Mouse (Mus musculus) heart, embryonic 14.5 days (tissue): ENCODE measurements at regions not wholly inside any gene's neighbourhood (a gene's known extent, or its start where the extent isn't known, plus 50 kb on each side); places are given as distances from the start of the nearest gene placed in this dataset.

ENCODE experiments used
- ATAC-seq: fragments of 200-750 bp; cut with Nextera tagmentation; 2 replicates; pipeline ENCODE4 v1.8.0; 2017; ENCODE audit warnings: low read depth, moderate TSS enrichment; ENCODE audit not compliant: insufficient number of reproducible peaks, insufficient read depth, low FRiP score
- H3K27ac ChIP-seq, 2 experiments: fragments of 200-500 bp in 1 of 2; fragments of 300-500 bp in 1 of 2; sonication (generic) in 1 of 2; replicated peaks in 1 of 2; 2 replicates each; pipeline ENCODE4 v1.5.1; 2012 to 2014; ENCODE audit warnings: low read depth in 2 of 2, low read length in 2 of 2, control low read depth in 1 of 2, mild to moderate bottlenecking in 1 of 2, mixed read lengths in 1 of 2; ENCODE audit not compliant: control insufficient read depth in 1 of 2, insufficient read depth in 1 of 2
- H3K27me3 ChIP-seq: fragments of 300-500 bp; sonication (generic); 2 replicates; pipeline ENCODE4 v1.6.1; 2014; ENCODE audit warnings: mild to moderate bottlenecking, low read length, control low read depth; ENCODE audit not compliant: control insufficient read depth, insufficient read depth
- H3K36me3 ChIP-seq: fragments of 300-500 bp; sonication (generic); 2 replicates; pipeline ENCODE4 v1.6.1; 2014; ENCODE audit warnings: mild to moderate bottlenecking, control low read depth, low read length, mixed read lengths; ENCODE audit not compliant: control insufficient read depth, insufficient read depth
- H3K4me1 ChIP-seq, 2 experiments: fragments of 200-500 bp in 1 of 2; fragments of 300-500 bp in 1 of 2; sonication (generic) in 1 of 2; 2 replicates each; pipeline ENCODE4 v1.6.1; 2012 to 2014; ENCODE audit warnings: low read length in 2 of 2, control low read depth in 1 of 2, mixed read lengths in 1 of 2; ENCODE audit not compliant: control insufficient read depth in 2 of 2, insufficient read depth in 2 of 2
- H3K4me2 ChIP-seq: fragments of 300-500 bp; sonication (generic); 2 replicates; pipeline ENCODE4 v1.6.1; 2014; ENCODE audit warnings: mild to moderate bottlenecking, low read length
- H3K4me3 ChIP-seq, 2 experiments: fragments of 200-500 bp in 1 of 2; fragments of 300-500 bp in 1 of 2; sonication (generic) in 1 of 2; 2 replicates each; pipeline ENCODE4 v1.5.1; 2012 to 2014; ENCODE audit warnings: low read length in 2 of 2, mild to moderate bottlenecking in 2 of 2, control low read depth in 1 of 2, low read depth in 1 of 2, moderate library complexity in 1 of 2; ENCODE audit not compliant: control insufficient read depth in 1 of 2, insufficient read depth in 1 of 2
- H3K9ac ChIP-seq: fragments of 300-500 bp; sonication (generic); 2 replicates; pipeline ENCODE4 v1.6.1; 2014; ENCODE audit warnings: mild to moderate bottlenecking, low read length
- H3K9me3 ChIP-seq: fragments of 300-500 bp; sonication (generic); 2 replicates; pipeline ENCODE4 v1.6.1; 2016; ENCODE audit warnings: low read length, control low read depth; ENCODE audit not compliant: control insufficient read depth
- WGBS: fragments of 180-500 bp; shearing (Covaris S2); extraction: QIAGEN DNeasy Blood & Tissue Kit; methylation state at CpG from one replicate; pipeline ENCODE4 v1.1.7; 2014; 5-methylcytosine and 5-hydroxymethylcytosine counted together

- Histone ChIP-seq H3K9me3 (no peaks in the 10 kb centered on the region), H3K4me3 (no peak overlapping the region), H3K27ac (no peak overlapping the region), H3K4me2 (no peak overlapping the region), H3K27me3 (no peaks in the 10 kb centered on the region), H3K9ac (no peak overlapping the region), H3K36me3 (no peaks in the 10 kb centered on the region), H3K4me1 (no peaks in the 10 kb centered on the region; a peak in 1 of 4 replicates)
- no peak for ATAC-seq
Measured at GRCm38 (mm10) chr1:108572765-108573164, 983.0 kb downstream of the Serpinb8 start.

- Histone ChIP-seq H3K9ac (no peak overlapping the region), H3K4me1 (no peaks in the 10 kb centered on the region; a peak in 1 of 4 replicates), H3K27me3 (no peaks in the 10 kb centered on the region), H3K4me2 (no peak overlapping the region), H3K27ac (no peak overlapping the region), H3K4me3 (no peak overlapping the region), H3K36me3 (no peaks in the 10 kb centered on the region), H3K9me3 (0 out of 2 replicates have a peak, but pooled peaks cover 3% of the 10 kb centered on the region)
- whole genome bisulfite sequencing, result 83% methylated on average over 6 of the region's 6 CpGs
- no peak for ATAC-seq
Measured at GRCm38 (mm10) chr1:108576806-108577205, 987.0 kb downstream of the Serpinb8 start.

DNA sequence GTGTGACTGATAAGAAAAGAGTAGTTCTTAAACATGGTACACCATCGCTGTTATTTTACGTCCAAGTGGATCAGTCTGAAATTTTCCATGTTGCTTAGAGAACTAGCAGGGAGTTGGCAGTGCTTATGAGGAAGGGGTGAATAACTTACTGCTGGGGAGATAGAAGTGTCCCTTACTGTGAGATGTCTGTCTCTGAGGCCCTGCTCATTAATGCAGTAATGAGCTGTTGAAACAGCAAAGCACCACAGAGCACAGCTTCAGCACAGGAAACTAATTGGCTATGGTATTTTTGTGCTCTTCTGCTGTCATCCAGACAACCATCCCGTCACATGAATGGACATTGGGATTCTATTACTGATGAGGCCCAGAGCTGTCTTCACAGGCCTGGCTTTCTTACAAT, 988.0 kb downstream of the Serpinb8 start:
- ATAC-seq, result no peak
- Histone ChIP-seq H3K4me1 (no peaks in the 10 kb centered on the region), H3K27me3 (no peaks in the 10 kb centered on the region), H3K9me3 (0 out of 2 replicates have a peak, but pooled peaks cover 3% of the 10 kb centered on the region), H3K36me3 (no peaks in the 10 kb centered on the region), H3K4me2 (no peak overlapping the region), H3K4me3 (no peak overlapping the region), H3K9ac (no peak overlapping the region), H3K27ac (no peak overlapping the region)
- 77% methylated on average over 3 of the region's 3 CpGs for WGBS

- Histone ChIP-seq H3K4me2 (no peak overlapping the region), H3K36me3 (no peaks in the 10 kb centered on the region), H3K9ac (no peak overlapping the region), H3K9me3 (peaks cover 5% of the 10 kb centered on the region; the same call in 1 of the 2 replicates), H3K4me3 (no peak overlapping the region), H3K27ac (no peak overlapping the region), H3K4me1 (no peaks in the 10 kb centered on the region), H3K27me3 (no peaks in the 10 kb centered on the region)
- ATAC-seq, result no peak
- 85% methylated on average over 3 of the region's 3 CpGs for WGBS
Measured at GRCm38 (mm10) chr1:108592720-108593422, 1003.1 kb downstream of the Serpinb8 start.

DNA sequence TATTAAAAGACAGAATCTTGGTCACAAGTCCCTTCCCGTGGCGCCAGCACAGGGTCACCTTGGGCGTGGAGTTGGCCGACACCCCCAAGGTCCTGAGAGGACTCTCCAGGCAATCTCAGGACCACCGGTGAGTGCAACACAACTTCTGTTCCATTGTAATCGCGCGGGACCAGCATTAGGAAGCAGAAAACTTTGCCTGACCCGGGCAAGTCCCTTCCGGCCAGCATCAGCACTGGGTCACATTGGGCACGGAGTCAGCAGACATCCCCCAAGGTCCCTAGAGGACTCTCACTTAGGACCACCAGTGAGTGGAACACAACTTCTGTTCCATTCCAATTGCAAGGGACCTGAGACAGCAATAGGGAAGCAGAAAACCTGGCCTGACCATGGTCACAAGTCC, 1007.3 kb downstream of the Serpinb8 start:
- H3K27me3 ChIP-seq, result no peaks in the 10 kb centered on the region
- no peak overlapping the region for H3K4me3 ChIP-seq
- no peak for ATAC-seq
- H3K27ac ChIP-seq, result no peak overlapping the region
- H3K9ac ChIP-seq, result no peak overlapping the region
- 85% methylated on average over 11 of the region's 11 CpGs for WGBS
- no peak overlapping the region for H3K4me2 ChIP-seq
- H3K4me1 ChIP-seq, result no peaks in the 10 kb centered on the region
- peaks cover 5% of the 10 kb centered on the region; the same call in 1 of the 2 replicates for H3K9me3 ChIP-seq
- no peaks in the 10 kb centered on the region for H3K36me3 ChIP-seq
